Mouse (Mus musculus): ENCODE measurements around the gene Gm26920. TPM values are rescaled to one million over a fixed set of nuclear protein-coding genes. Genes with fewer than 3 reads are reported as not detected.

Gene Gm26920
- polyA plus RNA-seq, 1 experiment from 2014 or later = 2.0 TPM

DNA sequence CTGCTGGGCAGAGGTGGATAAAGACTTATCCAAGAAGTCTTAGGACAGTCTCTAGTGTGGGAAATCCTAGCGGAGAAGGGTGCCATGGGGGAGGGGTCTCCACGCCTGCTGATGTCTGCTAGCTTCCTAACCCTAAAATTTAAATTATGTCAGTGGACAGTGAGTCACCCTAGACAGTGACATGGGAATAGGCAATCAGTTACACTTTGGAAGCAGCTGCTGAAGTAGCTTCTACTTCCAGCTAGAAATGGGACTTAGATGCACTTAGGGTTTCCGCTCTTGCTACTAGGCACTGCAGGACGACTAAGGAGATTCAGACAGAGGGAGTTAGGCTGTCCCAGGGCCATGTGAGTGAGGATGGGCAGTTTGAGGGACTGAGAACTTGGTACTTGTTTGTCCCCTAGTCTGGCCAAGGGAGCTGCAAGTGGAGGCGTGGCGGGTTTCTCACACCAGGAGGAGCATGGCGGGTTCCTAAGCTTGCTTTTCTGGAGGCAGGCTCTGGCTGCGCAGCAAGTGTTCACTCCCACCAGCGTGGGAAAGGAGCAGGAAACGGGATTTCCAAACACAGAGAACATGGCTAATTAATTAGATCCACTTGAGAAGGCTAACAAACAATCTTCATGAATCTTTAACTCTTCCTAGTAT, 79.5 kb downstream of the Gm26920 start:
- Histone ChIP-seq H3K4me1 (ENCODE audit: insufficient read depth) (no peaks in the 10 kb centered on the region), H3K9me3 (ENCODE audit: low read depth, low read length) (no peaks in the 10 kb centered on the region), H3K36me3 (ENCODE audit: insufficient read depth) (peaks cover 63% of the 10 kb centered on the region), H3K27ac (ENCODE audit: low read depth) (no peak overlapping the region), H3K9ac (no peak overlapping the region), H3K27me3 (ENCODE audit: insufficient read depth, low read length) (no peaks in the 10 kb centered on the region), H3K4me2 (no peak overlapping the region), H3K4me3 (ENCODE audit: low read depth, low read length) (no peak overlapping the region)
- no peak for TF ChIP-seq CTCF (IDR thresholded peaks at IDR 0.05; ENCODE audit: low read depth)
- DNase-seq = no peak
- 78% methylated on average over 10 of the region's 10 CpGs for WGBS
- no peak for ATAC-seq (ENCODE audit: insufficient read depth)

DNA sequence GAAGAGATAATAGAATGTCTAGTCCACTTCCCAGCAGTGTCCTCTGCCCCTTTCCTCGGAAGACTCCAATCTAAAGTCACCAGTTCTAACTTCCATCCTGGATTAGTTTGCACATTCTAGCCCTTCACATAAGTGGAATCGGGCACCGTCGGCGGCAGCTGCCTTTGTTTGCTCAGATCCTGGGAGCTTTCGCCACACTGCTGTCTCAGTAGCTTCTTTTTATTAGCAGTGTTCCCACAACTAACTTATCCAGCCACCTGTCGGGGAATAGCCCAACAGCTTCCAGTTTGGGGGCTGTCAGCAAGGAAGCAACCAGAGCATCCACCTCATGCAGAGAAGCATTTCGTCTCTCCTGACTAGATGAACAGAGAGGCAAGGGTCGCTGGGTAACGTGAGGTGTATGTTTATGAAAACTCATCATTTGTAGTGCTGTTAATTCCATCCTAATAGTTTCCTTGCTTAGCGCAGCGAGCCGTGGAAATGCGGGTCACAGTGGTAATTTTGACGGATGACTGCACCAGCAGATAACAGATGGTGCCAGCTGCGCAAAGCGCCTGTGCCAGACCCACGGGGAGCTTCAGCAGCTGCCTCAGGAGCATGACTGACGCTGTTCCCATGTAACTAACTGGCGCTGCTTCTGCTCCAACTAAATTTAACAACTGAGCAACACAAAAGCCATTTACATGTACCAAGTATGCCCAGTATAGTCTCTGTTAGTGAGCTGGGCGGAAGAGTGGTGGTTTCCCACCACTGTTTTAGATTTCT, 80.7 kb downstream of the Gm26920 start:
- peaks cover 62% of the 10 kb centered on the region for H3K36me3 ChIP-seq (ENCODE audit: insufficient read depth)
- no peak overlapping the region for H3K27ac ChIP-seq (ENCODE audit: low read depth)
- no peak for TF ChIP-seq CTCF (IDR thresholded peaks at IDR 0.05; ENCODE audit: low read depth)
- ATAC-seq (ENCODE audit: insufficient read depth) (no peak), DNase-seq (no peak)
- no peak overlapping the region for H3K4me3 ChIP-seq (ENCODE audit: low read depth, low read length)
- WGBS = 58% methylated on average over 21 of the region's 21 CpGs
- H3K9me3 ChIP-seq (ENCODE audit: low read depth, low read length) = no peaks in the 10 kb centered on the region
- no peak overlapping the region for H3K4me2 ChIP-seq
- no peaks in the 10 kb centered on the region for H3K27me3 ChIP-seq (ENCODE audit: insufficient read depth, low read length)
- no peak overlapping the region for H3K9ac ChIP-seq
- H3K4me1 ChIP-seq (ENCODE audit: insufficient read depth) = no peaks in the 10 kb centered on the region

DNA sequence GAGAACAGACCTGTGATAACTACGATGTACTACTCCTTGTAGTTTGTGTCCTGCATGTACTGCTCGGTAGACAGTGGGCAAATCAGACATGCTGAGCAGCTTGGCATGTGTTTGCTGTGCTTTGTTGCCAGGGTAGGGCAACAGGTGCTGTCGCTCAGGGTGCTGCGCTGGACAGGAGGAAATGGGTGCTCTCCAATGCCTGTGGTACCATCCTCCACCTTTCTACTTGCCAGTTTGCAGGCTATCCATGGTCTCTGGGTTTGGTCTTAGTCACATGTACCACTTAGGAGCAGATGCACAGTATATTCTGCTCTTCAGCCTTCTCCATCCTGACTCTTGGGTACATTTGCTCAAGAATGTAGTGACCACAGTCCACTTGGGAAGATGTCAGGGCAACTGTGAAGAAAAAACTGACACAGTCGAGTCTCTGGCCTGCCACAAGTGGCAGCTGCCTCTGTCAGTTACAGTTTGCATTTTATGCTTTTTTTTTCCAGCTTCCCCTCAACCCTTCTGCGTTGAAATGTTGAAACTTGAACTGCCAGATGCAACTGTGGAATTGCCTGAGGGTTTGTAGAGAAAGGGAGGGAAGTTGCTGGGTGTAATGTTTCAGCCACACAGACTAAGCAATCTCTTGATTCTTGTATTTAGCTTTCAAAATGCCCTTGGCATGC, 82.1 kb downstream of the Gm26920 start:
- no peak overlapping the region for H3K4me2 ChIP-seq
- no peaks in the 10 kb centered on the region for H3K4me1 ChIP-seq (ENCODE audit: insufficient read depth)
- H3K4me3 ChIP-seq (ENCODE audit: low read depth, low read length) = no peak overlapping the region
- no peaks in the 10 kb centered on the region for H3K9me3 ChIP-seq (ENCODE audit: low read depth, low read length)
- 70% methylated on average over 6 of the region's 6 CpGs for WGBS
- no peak for ATAC-seq (ENCODE audit: insufficient read depth)
- TF ChIP-seq CTCF (IDR thresholded peaks at IDR 0.05; ENCODE audit: low read depth) = no peak
- peaks cover 64% of the 10 kb centered on the region for H3K36me3 ChIP-seq (ENCODE audit: insufficient read depth)
- H3K27me3 ChIP-seq (ENCODE audit: insufficient read depth, low read length) = no peaks in the 10 kb centered on the region
- H3K27ac ChIP-seq (ENCODE audit: low read depth) = no peak overlapping the region
- DNase-seq = no peak
- no peak overlapping the region for H3K9ac ChIP-seq

DNA sequence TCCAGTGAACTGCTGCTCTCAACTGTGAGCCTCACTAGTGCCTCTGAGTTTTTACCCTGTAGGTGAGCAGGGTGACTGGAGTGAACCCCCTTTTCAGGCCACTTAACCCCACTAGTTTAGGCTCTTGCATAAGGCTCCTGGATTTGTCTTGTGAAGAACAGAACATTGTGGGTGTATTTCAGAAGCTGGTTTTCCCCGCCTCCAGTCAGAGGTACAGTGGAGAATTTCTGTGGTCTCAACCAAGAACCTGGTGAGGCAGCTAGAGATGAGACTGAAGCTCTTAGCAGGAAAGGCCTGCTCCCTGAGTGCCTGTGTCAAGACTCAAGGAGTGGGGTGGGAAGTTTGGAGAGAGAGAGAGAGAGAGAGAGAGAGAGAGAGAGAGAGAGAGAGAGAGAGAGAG, 82.6 kb downstream of the Gm26920 start:
- DNase-seq = no peak
- 93% methylated on average over 1 of the region's 1 CpGs for WGBS
- H3K27me3 ChIP-seq (ENCODE audit: insufficient read depth, low read length) = no peaks in the 10 kb centered on the region
- TF ChIP-seq CTCF (IDR thresholded peaks at IDR 0.05; ENCODE audit: low read depth) = no peak
- H3K4me2 ChIP-seq = no peak overlapping the region
- no peaks in the 10 kb centered on the region for H3K9me3 ChIP-seq (ENCODE audit: low read depth, low read length)
- peaks cover 67% of the 10 kb centered on the region for H3K36me3 ChIP-seq (ENCODE audit: insufficient read depth)
- H3K9ac ChIP-seq = no peak overlapping the region
- no peak overlapping the region for H3K4me3 ChIP-seq (ENCODE audit: low read depth, low read length)
- no peaks in the 10 kb centered on the region for H3K4me1 ChIP-seq (ENCODE audit: insufficient read depth)
- H3K27ac ChIP-seq (ENCODE audit: low read depth) = no peak overlapping the region
- ATAC-seq (ENCODE audit: insufficient read depth) = no peak

Small RNA genes within 50 kb of the gene (microRNA-seq; reads per million reads assigned to microRNA genes)
- not detected for gene Gm23368 (ENCODE audit: borderline number of aligned reads)

Other genes starting within 250 kb of the Gm26920 start
- 6.0 and 7.2 TPM in 2 replicates for gene Zfp940, start 236.7 kb downstream of the Gm26920 start, polyA plus RNA-seq (2014; fragmentation: Nextera tagmentation; extraction: Ambion mirVana)
- 6.5 and 8.6 TPM in 2 replicates for gene Zfp420, start 230.4 kb downstream of the Gm26920 start, polyA plus RNA-seq (2014; fragmentation: Nextera tagmentation; extraction: Ambion mirVana)
- gene Zfp27, start 183.8 kb downstream of the Gm26920 start, polyA plus RNA-seq (2014; fragmentation: Nextera tagmentation; extraction: Ambion mirVana) = 11.3 and 12.6 TPM in 2 replicates
- gene Zfp383, start 182.2 kb downstream of the Gm26920 start, polyA plus RNA-seq (2014; fragmentation: Nextera tagmentation; extraction: Ambion mirVana) = 4.6 and 5.7 TPM in 2 replicates
- gene Zfp74, start 136.3 kb downstream of the Gm26920 start, polyA plus RNA-seq (2014; fragmentation: Nextera tagmentation; extraction: Ambion mirVana) = 12.4 and 13.2 TPM in 2 replicates
- gene Zfp568, start 106.5 kb downstream of the Gm26920 start, polyA plus RNA-seq (2014; fragmentation: Nextera tagmentation; extraction: Ambion mirVana) = 18.5 and 21.0 TPM in 2 replicates
- gene Zfp14, start 39.0 kb downstream of the Gm26920 start, polyA plus RNA-seq (2014; fragmentation: Nextera tagmentation; extraction: Ambion mirVana) = 3.8 and 4.2 TPM in 2 replicates
- gene Zfp82, start 17.5 kb downstream of the Gm26920 start, polyA plus RNA-seq (2014; fragmentation: Nextera tagmentation; extraction: Ambion mirVana) = 4.5 and 5.1 TPM in 2 replicates
- 10.3 and 10.9 TPM in 2 replicates for gene Zfp566, start 117 bp upstream of the Gm26920 start, polyA plus RNA-seq (2014; fragmentation: Nextera tagmentation; extraction: Ambion mirVana)
- gene Zfp260, start 4.4 kb upstream of the Gm26920 start, polyA plus RNA-seq (2014; fragmentation: Nextera tagmentation; extraction: Ambion mirVana) = 120 and 128 TPM in 2 replicates
- gene Zfp382, start 31.5 kb upstream of the Gm26920 start, polyA plus RNA-seq (2014; fragmentation: Nextera tagmentation; extraction: Ambion mirVana) = 8.1 and 9.1 TPM in 2 replicates
- 16.8 and 17.0 TPM in 2 replicates for gene Zfp146, start 79.3 kb upstream of the Gm26920 start, polyA plus RNA-seq (2014; fragmentation: Nextera tagmentation; extraction: Ambion mirVana)
- 4.5 and 8.0 TPM in 2 replicates for gene Cox7a1, start 93.7 kb upstream of the Gm26920 start, polyA plus RNA-seq (2014; fragmentation: Nextera tagmentation; extraction: Ambion mirVana)
- gene Capns1, start 108.4 kb upstream of the Gm26920 start, polyA plus RNA-seq (2014; fragmentation: Nextera tagmentation; extraction: Ambion mirVana) = 78.3 and 80.3 TPM in 2 replicates
- gene Polr2i, start 141.5 kb upstream of the Gm26920 start, polyA plus RNA-seq (2014; fragmentation: Nextera tagmentation; extraction: Ambion mirVana) = 187 and 192 TPM in 2 replicates
- gene Tbcb, start 141.9 kb upstream of the Gm26920 start, polyA plus RNA-seq (2014; fragmentation: Nextera tagmentation; extraction: Ambion mirVana) = 175 and 182 TPM in 2 replicates
- 0.26 TPM in 1 of 2 replicates, not detected in the other for gene Ovol3, start 145.3 kb upstream of the Gm26920 start, polyA plus RNA-seq (2014; fragmentation: Nextera tagmentation; extraction: Ambion mirVana)
- 0.26 and 0.30 TPM in 2 replicates for gene Thap8, start 189.7 kb upstream of the Gm26920 start, polyA plus RNA-seq (2014; fragmentation: Nextera tagmentation; extraction: Ambion mirVana)
- 16.3 and 17.1 TPM in 2 replicates for gene Wdr62, start 190.0 kb upstream of the Gm26920 start, polyA plus RNA-seq (2014; fragmentation: Nextera tagmentation; extraction: Ambion mirVana)
- gene Clip3, start 201.3 kb upstream of the Gm26920 start, polyA plus RNA-seq (2014; fragmentation: Nextera tagmentation; extraction: Ambion mirVana) = 31.1 and 41.9 TPM in 2 replicates
- gene Alkbh6, start 218.3 kb upstream of the Gm26920 start, polyA plus RNA-seq (2014; fragmentation: Nextera tagmentation; extraction: Ambion mirVana) = 72.1 and 73.1 TPM in 2 replicates
- gene Syne4, start 224.4 kb upstream of the Gm26920 start, polyA plus RNA-seq (2014; fragmentation: Nextera tagmentation; extraction: Ambion mirVana) = 21.9 and 23.2 TPM in 2 replicates
- gene E130208F15Rik, start 231.3 kb upstream of the Gm26920 start, polyA plus RNA-seq (2014; fragmentation: Nextera tagmentation; extraction: Ambion mirVana) = not detected in 2 replicates
- gene Sdhaf1, start 233.5 kb upstream of the Gm26920 start, polyA plus RNA-seq (2014; fragmentation: Nextera tagmentation; extraction: Ambion mirVana) = 21.3 and 22.7 TPM in 2 replicates